In the genomic region with DNA sequence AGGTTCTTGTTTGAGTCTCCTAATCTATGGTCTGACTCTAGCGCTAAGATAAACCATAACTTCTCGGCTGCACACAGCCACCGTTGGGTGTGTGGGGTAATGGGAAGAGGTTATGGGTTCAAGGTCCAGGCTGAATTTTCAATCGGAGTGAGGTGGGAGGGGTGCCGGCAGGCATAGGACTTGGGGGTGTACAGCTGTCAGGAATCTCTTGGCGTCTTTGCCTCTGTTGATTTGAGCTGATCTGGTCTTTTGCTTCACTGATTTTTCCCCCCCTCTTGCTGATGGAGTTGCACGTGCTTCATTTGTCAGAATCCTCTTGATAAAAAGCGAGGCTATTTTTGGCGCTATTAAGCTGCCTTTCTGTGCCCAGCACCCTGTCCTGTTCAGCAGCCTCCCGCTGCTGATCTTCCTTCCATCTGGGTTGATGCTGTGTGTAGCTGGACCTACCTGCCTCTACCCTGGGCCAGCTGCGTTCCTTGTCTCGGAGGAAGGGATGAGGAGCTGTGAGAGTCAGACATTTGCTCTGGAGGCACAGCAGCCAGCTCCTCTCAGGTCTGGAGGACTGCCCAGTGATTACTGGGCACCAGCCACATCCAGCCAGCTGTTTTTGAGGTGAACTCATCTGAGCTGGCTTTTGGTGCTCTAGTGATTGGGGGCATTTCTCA, we compare ENCODE assay signal across 8 mouse cellular contexts. TPM values are rescaled to one million over a fixed set of nuclear protein-coding genes. Genes with fewer than 3 reads are reported as not detected.
DNase-seq lines count a peak whose midpoint lies in the region; ATAC-seq and TF ChIP-seq lines count a peak whose summit lies in the region.

No protein-coding gene starts in this region.

- H3K9me3 ChIP-seq in neural tube, embryonic 11.5 days (ENCODE audit: control insufficient read depth, low read length), result no peaks in the 10 kb centered on the region
- H3K9me3 ChIP-seq in forebrain, postnatal 0 days (ENCODE audit: low read length), result no peaks in the 10 kb centered on the region
- H3K9me3 ChIP-seq in neural tube, embryonic 15.5 days (replicated peaks), result no peaks in the 10 kb centered on the region

- H3K27ac ChIP-seq in neural tube, embryonic 11.5 days (ENCODE audit: low read depth, low read length), result no peak overlapping the region
- 0 out of 2 replicates have a peak overlapping the region, but pooled peaks have one; percentile 30 for H3K27ac ChIP-seq in forebrain, postnatal 0 days (ENCODE audit: low read depth, low read length)
- no peak overlapping the region for H3K27ac ChIP-seq in neural tube, embryonic 15.5 days (replicated peaks)
- H3K27ac ChIP-seq in thymus, adult 2 months (ENCODE audit: control insufficient read depth, insufficient read depth, low read length), result no peak overlapping the region

- ATAC-seq in neural tube, embryonic 11.5 days (ENCODE audit: insufficient read depth, low FRiP score, low TSS enrichment), result no peak
- ATAC-seq in forebrain, postnatal 0 days, result no peak
- no peak for ATAC-seq in neural tube, embryonic 15.5 days (ENCODE audit: low FRiP score)

- peak overlapping the region; percentile 77 for H3K4me2 ChIP-seq in neural tube, embryonic 11.5 days (ENCODE audit: low read depth)
- H3K4me2 ChIP-seq in forebrain, postnatal 0 days (ENCODE audit: low read depth), result peak overlapping the region; percentile 88
- H3K4me2 ChIP-seq in neural tube, embryonic 15.5 days, result peak overlapping the region; percentile 94

- no peak overlapping the region for H3K9ac ChIP-seq in neural tube, embryonic 11.5 days (ENCODE audit: low read length)
- H3K9ac ChIP-seq in forebrain, postnatal 0 days, result peak overlapping the region; percentile 23
- peak overlapping the region; percentile 31 for H3K9ac ChIP-seq in neural tube, embryonic 15.5 days (replicated peaks)

- H3K36me3 ChIP-seq in neural tube, embryonic 11.5 days (ENCODE audit: control insufficient read depth, insufficient read depth, low read length), result no peaks in the 10 kb centered on the region
- H3K36me3 ChIP-seq in forebrain, postnatal 0 days (ENCODE audit: insufficient read depth), result 0 out of 2 replicates have a peak, but pooled peaks cover 4% of the 10 kb centered on the region
- H3K36me3 ChIP-seq in neural tube, embryonic 15.5 days, result no peaks in the 10 kb centered on the region
- no peaks in the 10 kb centered on the region for H3K36me3 ChIP-seq in thymus, adult 2 months (ENCODE audit: control insufficient read depth, insufficient read depth, low read length)

- H3K4me3 ChIP-seq in neural tube, embryonic 11.5 days (ENCODE audit: low read depth, low read length), result 0 out of 2 replicates have a peak overlapping the region, but pooled peaks have one; percentile 77
- H3K4me3 ChIP-seq in forebrain, postnatal 0 days (ENCODE audit: low read depth, low read length), result peak overlapping the region; percentile 94
- H3K4me3 ChIP-seq in neural tube, embryonic 15.5 days (replicated peaks), result peak overlapping the region; percentile 75
- no peak overlapping the region for H3K4me3 ChIP-seq in thymus, adult 2 months (ENCODE audit: control insufficient read depth, insufficient read depth, low read length)

- no peak for DNase-seq in neural tube, embryonic 11.5 days (ENCODE audit: low spot score)
- no peak for DNase-seq in neural tube, embryonic 10.5 days (ENCODE audit: extremely low spot score, low spot score)
- DNase-seq in forebrain, postnatal 0 days, result peak; percentile 23
- DNase-seq in kidney, postnatal 14 days, result peak; percentile 11
- DNase-seq in urinary bladder, postnatal 36 days (ENCODE audit: low spot score in 2 of 2), result no peak
- no peak for DNase-seq in gastrocnemius, postnatal 36 days
- no peak for DNase-seq in thymus, adult 2 months

- peaks cover 24% of the 10 kb centered on the region for H3K4me1 ChIP-seq in neural tube, embryonic 11.5 days (ENCODE audit: control insufficient read depth, insufficient read depth, low read length)
- peaks cover 41% of the 10 kb centered on the region for H3K4me1 ChIP-seq in forebrain, postnatal 0 days (ENCODE audit: insufficient read depth)
- H3K4me1 ChIP-seq in neural tube, embryonic 15.5 days, result peaks cover 83% of the 10 kb centered on the region
- H3K4me1 ChIP-seq in thymus, adult 2 months (replicated peaks; ENCODE audit: control insufficient read depth, insufficient read depth, low read length), result peaks cover 40% of the 10 kb centered on the region

- intact Hi-C loops in gastrocnemius, postnatal 36 days (cut with DNase I), result loop anchor here (5.0 kb wide), 1 partner anchor 39 kb away; no protein-coding TSS in a partner anchor

- no peaks in the 10 kb centered on the region for H3K27me3 ChIP-seq in neural tube, embryonic 11.5 days (ENCODE audit: control insufficient read depth, insufficient read depth, low read length)
- H3K27me3 ChIP-seq in forebrain, postnatal 0 days (ENCODE audit: insufficient read depth, low read length), result no peaks in the 10 kb centered on the region
- no peaks in the 10 kb centered on the region for H3K27me3 ChIP-seq in neural tube, embryonic 15.5 days (replicated peaks)
- peaks cover 5% of the 10 kb centered on the region; the same call in 1 of the 2 replicates for H3K27me3 ChIP-seq in thymus, adult 2 months (ENCODE audit: control insufficient read depth, insufficient read depth, low read length)

- TF ChIP-seq CTCF in forebrain, postnatal 0 days (IDR thresholded peaks at IDR 0.05; ENCODE audit: low read depth), result no peak
- TF ChIP-seq CTCF in thymus, adult 2 months (IDR thresholded peaks at IDR 0.05; ENCODE audit: borderline replicate concordance, control insufficient read depth, extremely low read depth, insufficient read depth, low read length, poor library complexity), result no peak

- TF ChIP-seq POLR2A in thymus, adult 2 months (IDR thresholded peaks at IDR 0.05; ENCODE audit: control insufficient read depth, extremely low read depth, insufficient read depth, low read length, poor library complexity), result no peak

- 79% methylated on average over 12 of the region's 12 CpGs for WGBS in neural tube, embryonic 11.5 days
- WGBS in forebrain, postnatal 0 days, result 35% methylated on average over 12 of the region's 12 CpGs
- WGBS in neural tube, embryonic 15.5 days, result 53% methylated on average over 12 of the region's 12 CpGs
- WGBS in thymus, adult 2 months, result 69% methylated on average over 12 of the region's 12 CpGs

RNA-seq across cellular contexts. Expression of a gene that starts 3.0 kb away (rescaled TPM):
- 9.7 and 11.1 TPM in 2 replicates for polyA plus RNA-seq in neural tube, embryonic 11.5 days (2014; fragmentation: Nextera tagmentation; extraction: Ambion mirVana)
- 44.9 and 49.6 TPM in 2 replicates for total RNA-seq in forebrain, postnatal 0 days (2014; rRNA removed)
- polyA plus RNA-seq in forebrain, postnatal 0 days (2015; fragmentation: Nextera tagmentation; extraction: Ambion mirVana), result 6.9 and 10.1 TPM in 2 replicates
- 13.9 and 15.6 TPM in 2 replicates for polyA plus RNA-seq in neural tube, embryonic 15.5 days (2015; fragmentation: Nextera tagmentation; extraction: Ambion mirVana)
- 1 to 10 TPM; 4.3 to 4.4 TPM for total RNA-seq in gastrocnemius, postnatal 36 days (2021)
- 20.8 and 22.7 TPM in 2 replicates for polyA plus RNA-seq in thymus, adult 2 months (2012; rRNA removed)

RNA-seq across cellular contexts. Expression of a gene that starts 26.6 kb away (rescaled TPM):
- polyA plus RNA-seq in neural tube, embryonic 11.5 days (2014; fragmentation: Nextera tagmentation; extraction: Ambion mirVana), result 8.6 and 8.8 TPM in 2 replicates
- 20.1 and 24.4 TPM in 2 replicates for total RNA-seq in forebrain, postnatal 0 days (2014; rRNA removed)
- polyA plus RNA-seq in forebrain, postnatal 0 days (2015; fragmentation: Nextera tagmentation; extraction: Ambion mirVana), result 17.9 and 26.8 TPM in 2 replicates
- 16.7 and 17.4 TPM in 2 replicates for polyA plus RNA-seq in neural tube, embryonic 15.5 days (2015; fragmentation: Nextera tagmentation; extraction: Ambion mirVana)
- total RNA-seq in gastrocnemius, postnatal 36 days (2021), result under 1 TPM; 0.27 to 0.51 TPM
- 1.4 and 1.6 TPM in 2 replicates for polyA plus RNA-seq in thymus, adult 2 months (2012; rRNA removed)

RNA-seq across cellular contexts. Expression of a gene that starts 31.0 kb away (rescaled TPM):
- not detected in 2 replicates for polyA plus RNA-seq in neural tube, embryonic 11.5 days (2014; fragmentation: Nextera tagmentation; extraction: Ambion mirVana)
- total RNA-seq in forebrain, postnatal 0 days (2014; rRNA removed), result 0.23 and 0.24 TPM in 2 replicates
- polyA plus RNA-seq in forebrain, postnatal 0 days (2015; fragmentation: Nextera tagmentation; extraction: Ambion mirVana), result 0.90 and 1.1 TPM in 2 replicates
- polyA plus RNA-seq in neural tube, embryonic 15.5 days (2015; fragmentation: Nextera tagmentation; extraction: Ambion mirVana), result 0.46 and 0.58 TPM in 2 replicates
- total RNA-seq in gastrocnemius, postnatal 36 days (2021), result not detected
- polyA plus RNA-seq in thymus, adult 2 months (2012; rRNA removed), result not detected in 2 replicates

Comparison
In these comparisons a context has a peak if more than half of its experiments do, and no peak if none do; other contexts are left out.
1. DNase-seq: peak in forebrain, postnatal 0 days (single experiment) and kidney, postnatal 14 days (single experiment); none in neural tube, embryonic 11.5 days (single experiment), neural tube, embryonic 10.5 days (single experiment), urinary bladder, postnatal 36 days (0 of 2), gastrocnemius, postnatal 36 days (0 of 2) and thymus, adult 2 months (single experiment).
2. Peak in every context shown above with its lines, with median percentiles within 50 percentile points of each other: H3K4me2 ChIP-seq.